Mouse (Mus musculus) lung, postnatal 4 days (tissue): ENCODE measurements around the gene Vmn1r139.
"Not testable (repeated sequence)": the region's sequence is repeated elsewhere in the genome, so short reads cannot be mapped to it uniquely, and the experiment has no call there.

Source experiments
- DNase-seq, 2 experiments: peaks; one replicate each; pipeline ENCODE4 v3.0.0; 2021

The Vmn1r139 gene

DNA sequence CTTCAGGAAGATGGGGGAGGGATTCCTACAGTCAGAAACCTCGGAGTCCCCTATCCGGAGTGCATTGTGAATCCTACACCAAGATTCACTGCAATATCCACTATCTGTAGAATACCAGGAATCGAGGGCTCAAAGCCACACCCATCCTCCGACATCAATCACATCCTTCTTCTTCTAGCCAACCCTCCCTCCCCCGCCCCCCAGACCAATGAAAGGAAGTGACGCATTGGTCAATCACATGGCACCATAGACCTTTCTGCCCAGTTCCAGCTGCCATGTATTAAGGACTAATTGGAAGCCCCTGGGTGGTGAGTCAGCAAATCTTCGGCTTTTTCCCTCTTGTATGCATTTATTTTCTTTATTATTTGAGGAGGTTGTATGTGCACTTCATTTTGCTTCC lies at the start of gene Vmn1r139:
Gene Vmn1r139 (plus strand): TSS at position 301 of the 400 bp plus-strand sequence.
- DNase-seq = not testable (repeated sequence)

DNA sequence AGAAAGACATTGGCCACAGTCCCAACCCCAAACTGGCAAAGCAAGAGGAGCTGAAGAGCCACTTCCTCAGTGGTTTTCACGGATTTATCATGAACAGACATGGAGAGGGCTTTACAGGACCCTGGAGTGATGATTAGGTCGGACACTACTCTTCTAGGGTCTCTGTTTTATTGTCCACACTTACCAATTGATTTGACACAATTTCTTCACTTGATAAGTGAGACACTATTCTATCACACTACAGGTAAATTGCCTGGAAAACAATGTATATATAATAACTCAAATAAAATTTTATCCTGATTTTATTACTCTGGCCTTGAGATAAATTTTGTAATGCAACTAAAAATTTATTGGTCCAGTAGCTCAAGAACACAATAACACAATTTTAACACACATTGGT lies 40.1 kb upstream of the Vmn1r139 start, which contains the start of gene Vmn1r138:
Gene Vmn1r138 (minus strand): TSS at position 101 of the 400 bp plus-strand sequence.
- not testable (repeated sequence) for DNase-seq

DNA sequence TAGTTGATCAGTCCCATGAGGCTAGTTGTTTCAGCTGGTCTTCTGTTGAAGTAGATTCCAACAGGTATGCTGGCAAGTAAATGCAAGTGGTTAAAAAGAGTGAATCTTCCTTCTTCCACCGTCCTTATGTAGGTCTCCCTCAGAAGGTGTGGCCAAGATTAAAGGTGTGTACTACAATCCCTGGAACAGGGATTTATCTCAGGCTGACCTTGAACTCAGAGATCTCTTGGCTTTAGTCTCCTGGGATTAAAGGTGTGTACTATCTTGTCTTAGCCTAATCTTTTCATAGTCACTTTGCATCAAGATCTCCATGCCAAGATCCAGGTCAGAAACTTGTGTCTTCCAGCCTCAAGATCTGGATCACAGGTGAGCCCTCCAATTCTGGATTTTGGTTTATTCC lies 12.7 kb upstream of the Vmn1r139 start, which contains the start of gene Gm6176:
Gene Gm6176 (minus strand): TSS at position 101 of the 400 bp plus-strand sequence.
- DNase-seq = not testable (repeated sequence)

DNA sequence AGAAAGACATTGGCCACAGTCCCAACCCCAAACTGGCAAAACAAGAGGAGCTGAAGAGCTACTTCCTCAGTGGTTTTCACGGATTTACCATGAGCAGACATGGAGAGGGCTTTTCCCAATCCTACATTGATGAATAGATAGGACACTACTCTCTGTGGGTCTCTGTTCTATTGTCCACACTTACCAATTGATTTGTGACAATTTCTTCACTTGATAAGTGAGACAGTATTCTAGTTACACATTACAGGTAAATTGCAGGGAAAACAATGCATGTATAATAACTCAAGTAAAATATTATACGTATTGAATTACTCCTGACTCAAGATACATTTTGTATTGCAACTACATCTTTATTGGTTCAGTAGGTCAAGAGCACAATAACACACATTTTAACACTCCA lies 49.3 kb downstream of the Vmn1r139 start, which contains the start of gene Gm16451:
Gene Gm16451 (minus strand): TSS at position 101 of the 400 bp plus-strand sequence.
- not testable (repeated sequence) for DNase-seq

DNA sequence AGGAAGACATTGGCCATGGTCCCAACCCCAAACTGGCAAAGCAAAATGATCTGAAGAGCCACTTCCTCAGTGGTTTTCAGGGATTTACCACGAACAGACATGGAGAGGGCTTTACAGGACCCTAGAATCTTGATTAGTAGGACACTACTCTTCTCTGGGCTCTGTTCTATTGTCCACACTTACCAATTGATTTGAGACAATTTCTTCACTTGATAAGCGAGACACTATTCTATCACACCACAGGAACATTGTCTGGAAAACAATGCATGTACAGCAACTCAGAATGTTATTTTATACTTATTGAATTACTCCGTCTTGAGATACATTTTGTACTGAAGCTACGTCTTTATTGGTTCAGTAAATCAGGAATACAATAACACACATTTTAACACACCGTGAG lies 65.8 kb downstream of the Vmn1r139 start, which contains the start of gene Gm10666:
Gene Gm10666 (minus strand): TSS at position 101 of the 400 bp plus-strand sequence.
- DNase-seq = not testable (repeated sequence)
